Mouse (Mus musculus): Measurements from ENCODE around the gene Cct5. TPM values are rescaled to one million over a fixed set of nuclear protein-coding genes. Genes with fewer than 3 reads are reported as not detected.

Cct5 gene
- polyA plus RNA-seq, 1 experiment from 2014 or later = 211 TPM

DNA sequence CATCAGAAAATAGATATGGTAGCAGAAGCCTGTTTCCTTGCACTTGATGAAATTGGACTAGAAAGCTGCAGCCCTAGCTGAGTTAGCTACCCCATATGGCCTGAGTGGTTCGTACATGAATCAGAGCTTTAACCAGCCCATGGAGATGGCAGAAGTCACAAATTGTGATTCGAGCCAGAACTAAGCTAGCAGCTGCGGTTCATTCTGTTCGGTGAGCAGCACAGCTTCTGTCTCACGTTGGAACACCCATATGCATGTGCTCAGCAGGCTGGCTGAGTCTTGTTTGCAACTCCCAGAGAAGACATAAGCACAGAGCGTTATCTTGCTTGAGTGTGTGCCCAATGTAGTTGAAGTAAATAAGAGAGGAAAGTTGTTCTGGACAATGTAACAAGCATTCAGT is 33.0 kb upstream of the Cct5 start:
- Histone ChIP-seq H3K36me3 (ENCODE audit: insufficient read depth, low read length) (no peaks in the 10 kb centered on the region), H3K4me3 (ENCODE audit: low read depth, low read length) (no peak overlapping the region), H3K4me2 (replicated peaks; ENCODE audit: low read depth, low read length) (no peak overlapping the region), H3K9me3 (ENCODE audit: low read length) (no peaks in the 10 kb centered on the region), H3K9ac (replicated peaks; ENCODE audit: low read depth) (no peak overlapping the region), H3K27ac (ENCODE audit: low read length) (no peak overlapping the region), H3K27me3 (replicated peaks; ENCODE audit: insufficient read depth, low read length) (no peaks in the 10 kb centered on the region), H3K4me1 (ENCODE audit: insufficient read depth, low read depth, low read length) (no peaks in the 10 kb centered on the region)
- TF ChIP-seq EP300 (IDR thresholded peaks at IDR 0.05) (no peak), CTCF (IDR thresholded peaks at IDR 0.05) (no peak)
- DNase-seq (ENCODE audit: low spot score) (no peak), ATAC-seq (no peak)
- 84% methylated on average over 6 of the region's 6 CpGs for WGBS

DNA sequence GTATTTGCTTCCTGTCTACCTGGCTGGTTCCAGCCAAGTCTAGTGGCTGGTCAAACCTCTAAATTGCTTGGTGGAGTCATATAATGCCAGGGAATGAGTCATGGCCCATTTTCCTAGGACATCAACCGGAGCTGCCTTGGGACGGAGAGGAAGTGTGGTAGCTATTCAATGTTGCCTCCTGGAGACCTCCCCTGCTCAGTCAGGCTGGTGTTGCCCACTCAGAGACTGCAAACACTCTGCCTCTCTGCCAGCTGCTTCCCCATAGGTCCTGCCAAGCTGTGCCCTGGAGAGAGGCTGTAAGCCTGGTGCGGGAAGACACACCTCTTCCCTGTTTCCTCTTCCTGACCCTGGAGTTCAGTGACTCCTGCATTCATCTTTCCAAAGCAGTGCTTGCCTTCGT is 30.9 kb upstream of the Cct5 start:
- Histone ChIP-seq H3K27ac (ENCODE audit: low read length) (no peak overlapping the region), H3K27me3 (replicated peaks; ENCODE audit: insufficient read depth, low read length) (no peaks in the 10 kb centered on the region), H3K4me2 (replicated peaks; ENCODE audit: low read depth, low read length) (no peak overlapping the region), H3K4me1 (ENCODE audit: insufficient read depth, low read depth, low read length) (no peaks in the 10 kb centered on the region), H3K4me3 (ENCODE audit: low read depth, low read length) (no peak overlapping the region), H3K9ac (replicated peaks; ENCODE audit: low read depth) (no peak overlapping the region), H3K9me3 (ENCODE audit: low read length) (no peaks in the 10 kb centered on the region), H3K36me3 (ENCODE audit: insufficient read depth, low read length) (no peaks in the 10 kb centered on the region)
- peak; percentile 54 for ATAC-seq
- 73% methylated on average over 4 of the region's 4 CpGs for WGBS
- TF ChIP-seq EP300 (IDR thresholded peaks at IDR 0.05) (no peak), CTCF (IDR thresholded peaks at IDR 0.05) (no peak)
- DNase-seq (ENCODE audit: low spot score) = peak; percentile 8

DNA sequence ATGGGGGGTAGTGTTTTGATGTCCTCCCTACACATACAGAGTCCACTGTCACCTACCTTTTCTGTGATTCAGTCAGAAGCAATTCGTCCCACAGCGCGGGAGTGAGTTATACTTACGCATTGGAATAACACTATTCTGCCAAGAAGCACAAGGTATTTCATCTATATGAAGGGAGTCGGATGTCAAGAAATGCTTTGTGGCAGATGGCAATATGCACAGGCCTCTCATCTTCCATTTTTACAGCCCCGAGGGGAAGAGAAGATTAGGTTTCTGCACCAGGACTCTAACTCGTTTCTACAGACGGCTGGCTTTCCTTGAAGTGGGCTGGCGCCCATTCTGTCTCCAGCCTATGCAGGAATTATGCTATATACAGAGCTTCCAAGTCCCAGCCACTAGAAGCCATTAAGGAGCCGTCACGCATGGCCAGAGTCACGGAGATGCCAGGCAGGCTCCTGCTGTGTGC is 29.8 kb upstream of the Cct5 start:
- no peak overlapping the region for H3K9ac ChIP-seq (replicated peaks; ENCODE audit: low read depth)
- H3K36me3 ChIP-seq (ENCODE audit: insufficient read depth, low read length) = no peaks in the 10 kb centered on the region
- H3K27me3 ChIP-seq (replicated peaks; ENCODE audit: insufficient read depth, low read length) = no peaks in the 10 kb centered on the region
- H3K4me3 ChIP-seq (ENCODE audit: low read depth, low read length) = no peak overlapping the region
- no peak overlapping the region for H3K27ac ChIP-seq (ENCODE audit: low read length)
- H3K4me1 ChIP-seq (ENCODE audit: insufficient read depth, low read depth, low read length) = no peaks in the 10 kb centered on the region
- DNase-seq (ENCODE audit: low spot score) (no peak), ATAC-seq (no peak)
- no peak overlapping the region for H3K4me2 ChIP-seq (replicated peaks; ENCODE audit: low read depth, low read length)
- TF ChIP-seq EP300 (IDR thresholded peaks at IDR 0.05) (no peak), CTCF (IDR thresholded peaks at IDR 0.05) (no peak)
- 87% methylated on average over 12 of the region's 12 CpGs for WGBS
- H3K9me3 ChIP-seq (ENCODE audit: low read length) = no peaks in the 10 kb centered on the region

DNA sequence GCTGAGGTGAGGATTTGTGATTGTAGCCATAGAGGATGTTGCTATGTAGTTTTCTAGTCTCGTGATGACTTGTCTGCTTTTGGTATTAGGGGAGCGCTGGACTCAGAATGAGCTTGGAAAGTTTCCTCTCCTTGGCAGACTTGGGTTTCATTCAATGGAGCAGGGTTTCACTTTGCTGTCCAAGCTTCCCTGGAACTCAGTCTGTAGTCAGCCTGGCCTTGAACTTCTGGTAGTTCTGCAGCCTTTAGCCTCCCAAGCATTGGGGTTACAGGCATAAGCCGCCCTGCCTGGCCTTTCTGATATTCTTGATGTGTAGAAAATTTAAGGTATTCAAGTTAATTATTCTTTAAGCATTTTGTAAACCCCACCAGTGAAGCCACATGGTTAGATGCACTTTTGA is 28.0 kb upstream of the Cct5 start:
- no peak overlapping the region for H3K4me2 ChIP-seq (replicated peaks; ENCODE audit: low read depth, low read length)
- no peaks in the 10 kb centered on the region for H3K27me3 ChIP-seq (replicated peaks; ENCODE audit: insufficient read depth, low read length)
- no peak overlapping the region for H3K9ac ChIP-seq (replicated peaks; ENCODE audit: low read depth)
- no peak overlapping the region for H3K27ac ChIP-seq (ENCODE audit: low read length)
- no peak for DNase-seq (ENCODE audit: low spot score)
- 92% methylated on average over 3 of the region's 3 CpGs for WGBS
- no peaks in the 10 kb centered on the region for H3K9me3 ChIP-seq (ENCODE audit: low read length)
- H3K4me1 ChIP-seq (ENCODE audit: insufficient read depth, low read depth, low read length) = no peaks in the 10 kb centered on the region
- ATAC-seq = no peak
- no peaks in the 10 kb centered on the region for H3K36me3 ChIP-seq (ENCODE audit: insufficient read depth, low read length)
- TF ChIP-seq CTCF (IDR thresholded peaks at IDR 0.05) = no peak
- no peak for TF ChIP-seq EP300 (IDR thresholded peaks at IDR 0.05)
- no peak overlapping the region for H3K4me3 ChIP-seq (ENCODE audit: low read depth, low read length)

DNA sequence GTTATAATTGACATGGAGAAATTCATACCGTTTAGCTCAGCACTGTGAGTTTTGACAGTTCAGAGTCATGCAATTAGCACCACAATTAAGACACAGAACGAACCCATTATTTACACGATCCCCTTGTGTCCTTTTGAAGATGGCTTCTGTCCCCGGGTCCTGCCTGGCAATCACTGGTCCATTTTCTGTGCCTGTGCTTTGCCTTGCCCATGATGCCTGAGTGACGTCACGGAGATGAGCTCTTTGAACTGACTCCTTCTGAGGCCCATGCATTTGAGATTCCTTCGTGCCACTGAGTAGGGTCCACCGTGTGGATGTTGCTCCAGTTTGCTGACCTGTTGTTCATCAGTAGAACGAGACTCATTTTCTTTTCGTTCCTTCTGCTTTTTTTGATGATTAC is 26.6 kb upstream of the Cct5 start:
- ATAC-seq = no peak
- Histone ChIP-seq H3K9me3 (ENCODE audit: low read length) (no peaks in the 10 kb centered on the region), H3K27me3 (replicated peaks; ENCODE audit: insufficient read depth, low read length) (no peaks in the 10 kb centered on the region), H3K36me3 (ENCODE audit: insufficient read depth, low read length) (no peaks in the 10 kb centered on the region), H3K27ac (ENCODE audit: low read length) (no peak overlapping the region), H3K4me2 (replicated peaks; ENCODE audit: low read depth, low read length) (no peak overlapping the region), H3K9ac (replicated peaks; ENCODE audit: low read depth) (no peak overlapping the region), H3K4me3 (ENCODE audit: low read depth, low read length) (no peak overlapping the region), H3K4me1 (ENCODE audit: insufficient read depth, low read depth, low read length) (no peaks in the 10 kb centered on the region)
- 76% methylated on average over 10 of the region's 10 CpGs for WGBS
- no peak for DNase-seq (ENCODE audit: low spot score)
- TF ChIP-seq CTCF (IDR thresholded peaks at IDR 0.05) (no peak), EP300 (IDR thresholded peaks at IDR 0.05) (no peak)

DNA sequence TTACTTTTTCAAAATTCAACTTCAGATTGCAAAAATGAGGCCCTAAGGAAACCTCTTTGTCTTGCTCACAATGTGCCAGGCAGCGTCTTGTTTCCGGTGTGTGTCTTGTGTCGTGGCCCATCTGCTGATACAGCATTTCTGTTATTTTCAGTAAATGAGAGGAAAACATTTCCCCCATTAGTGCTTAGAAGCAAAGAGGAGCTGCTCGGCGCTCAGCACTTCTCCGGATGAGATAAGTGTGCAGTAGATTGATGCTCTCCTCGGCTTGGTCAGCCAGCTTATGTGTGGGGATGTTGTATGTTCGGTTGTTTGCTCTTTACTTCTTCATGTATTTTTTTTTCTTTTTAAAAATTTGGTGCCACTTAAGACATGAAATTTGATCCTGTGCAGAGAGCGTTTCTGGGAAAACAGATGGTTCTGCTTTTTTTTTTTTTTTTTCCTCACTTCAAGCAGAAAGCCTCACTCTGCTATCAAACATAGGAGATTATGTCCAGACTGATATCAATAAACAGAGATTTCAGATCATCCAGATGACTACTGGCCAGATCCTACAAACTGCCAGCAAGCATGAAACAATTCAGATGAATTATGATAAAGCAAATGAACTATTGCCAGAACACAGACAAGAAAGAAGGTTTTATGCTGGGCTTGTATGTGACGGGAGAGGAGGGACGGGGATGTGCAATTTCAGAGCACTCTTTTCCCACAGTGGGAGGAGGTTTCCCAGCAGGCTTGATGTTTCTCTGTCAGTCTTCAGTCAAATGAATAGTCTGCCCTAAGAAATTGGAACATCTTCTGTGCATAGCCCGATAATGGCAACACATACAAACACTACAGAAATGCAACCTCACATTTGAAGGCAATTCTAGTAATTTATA is 25.9 kb upstream of the Cct5 start:
- Histone ChIP-seq H3K36me3 (ENCODE audit: insufficient read depth, low read length) (no peaks in the 10 kb centered on the region), H3K9ac (replicated peaks; ENCODE audit: low read depth) (no peak overlapping the region), H3K4me1 (ENCODE audit: insufficient read depth, low read depth, low read length) (no peaks in the 10 kb centered on the region), H3K9me3 (ENCODE audit: low read length) (no peaks in the 10 kb centered on the region), H3K27me3 (replicated peaks; ENCODE audit: insufficient read depth, low read length) (no peaks in the 10 kb centered on the region), H3K4me3 (ENCODE audit: low read depth, low read length) (no peak overlapping the region), H3K27ac (ENCODE audit: low read length) (no peak overlapping the region), H3K4me2 (replicated peaks; ENCODE audit: low read depth, low read length) (no peak overlapping the region)
- TF ChIP-seq EP300 (IDR thresholded peaks at IDR 0.05) (no peak), CTCF (IDR thresholded peaks at IDR 0.05) (no peak)
- WGBS = 33% methylated on average over 12 of the region's 12 CpGs
- DNase-seq (ENCODE audit: low spot score) (peak; percentile 34), ATAC-seq (no peak; the same call in 1 of the 2 replicates)
